Mouse (Mus musculus) liver, postnatal 0 days (tissue): ENCODE measurements around the gene Ewsr1. TPM values are rescaled to one million over a fixed set of nuclear protein-coding genes. Genes with fewer than 3 reads are reported as not detected.
A peak's percentile ranks its signal among the peaks of the same experiment; 100 is the strongest.

Source experiments
- ATAC-seq: fragments of 200-750 bp; cut with Nextera tagmentation; 2 replicates; pipeline ENCODE4 v1.8.0; 2017; ENCODE audit warnings: mild to moderate bottlenecking, moderate library complexity
- DNase-seq: peaks from one replicate; pipeline ENCODE4 v3.0.0-alpha.2; 2016
- H3K27ac ChIP-seq: fragments of 300-500 bp; sonication (generic); 2 replicates; pipeline ENCODE4 v1.5.1; 2014; ENCODE audit warnings: antibody characterized with exemption, moderate library complexity, mild to moderate bottlenecking, low read depth
- H3K27me3 ChIP-seq: fragments of 300-500 bp; sonication (generic); 2 replicates; pipeline ENCODE4 v1.6.1; 2014; ENCODE audit warnings: low read length, control low read depth, mixed read lengths; ENCODE audit not compliant: insufficient read depth
- H3K36me3 ChIP-seq: fragments of 300-500 bp; sonication (generic); replicated peaks from 2 replicates; pipeline ENCODE4 v1.6.1; 2014; ENCODE audit warnings: mild to moderate bottlenecking, control low read depth, low read length, moderate library complexity, mixed read lengths; ENCODE audit not compliant: insufficient read depth
- H3K4me1 ChIP-seq: fragments of 300-500 bp; sonication (generic); 2 replicates; pipeline ENCODE4 v1.6.1; 2014; ENCODE audit warnings: antibody characterized with exemption, mild to moderate bottlenecking, control low read depth; ENCODE audit not compliant: insufficient read depth
- H3K4me2 ChIP-seq: fragments of 300-500 bp; sonication (generic); 2 replicates; pipeline ENCODE4 v1.6.1; 2014; ENCODE audit warnings: low read depth, mild to moderate bottlenecking, low read length, moderate library complexity, mixed read lengths
- H3K4me3 ChIP-seq: fragments of 300-500 bp; sonication (generic); 2 replicates; pipeline ENCODE4 v1.5.1; 2014; ENCODE audit warnings: low read depth, low read length
- H3K9ac ChIP-seq: fragments of 300-500 bp; sonication (generic); replicated peaks from 2 replicates; pipeline ENCODE4 v1.6.1; 2014; ENCODE audit warnings: mild to moderate bottlenecking, moderate library complexity
- H3K9me3 ChIP-seq: fragments of 300-500 bp; sonication (generic); 2 replicates; pipeline ENCODE4 v1.6.1; 2016; ENCODE audit warnings: mild to moderate bottlenecking, control low read depth, low read length, mixed read lengths
- CTCF ChIP-seq: sonication (generic); IDR thresholded peaks from 2 replicates; pipeline ENCODE4 v1.5.1; 2016; ENCODE audit warnings: antibody characterized with exemption, low read depth
- EP300 ChIP-seq: IDR thresholded peaks from 2 replicates; pipeline ENCODE4 v1.6.1; 2016; ENCODE audit warnings: antibody characterized with exemption, low read depth, mild to moderate bottlenecking
- WGBS: fragments of 180-500 bp; shearing (Covaris S2); extraction: QIAGEN DNeasy Blood & Tissue Kit; methylation state at CpG from one replicate; pipeline ENCODE4 v1.1.7; 2014; ENCODE audit not compliant: insufficient replicate concordance; 5-methylcytosine and 5-hydroxymethylcytosine counted together
- polyA plus RNA-seq: library from polyadenylated mRNA; unstranded; fragments of >200 nt; fragmentation: Nextera tagmentation; extraction: Ambion mirVana; gene quantifications from 2 replicates; pipeline ENCODE4 v1.2.1, GENCODE M21; 2015

The Ewsr1 gene
- polyA plus RNA-seq, 1 experiment from 2014 or later: 157 TPM

DNA sequence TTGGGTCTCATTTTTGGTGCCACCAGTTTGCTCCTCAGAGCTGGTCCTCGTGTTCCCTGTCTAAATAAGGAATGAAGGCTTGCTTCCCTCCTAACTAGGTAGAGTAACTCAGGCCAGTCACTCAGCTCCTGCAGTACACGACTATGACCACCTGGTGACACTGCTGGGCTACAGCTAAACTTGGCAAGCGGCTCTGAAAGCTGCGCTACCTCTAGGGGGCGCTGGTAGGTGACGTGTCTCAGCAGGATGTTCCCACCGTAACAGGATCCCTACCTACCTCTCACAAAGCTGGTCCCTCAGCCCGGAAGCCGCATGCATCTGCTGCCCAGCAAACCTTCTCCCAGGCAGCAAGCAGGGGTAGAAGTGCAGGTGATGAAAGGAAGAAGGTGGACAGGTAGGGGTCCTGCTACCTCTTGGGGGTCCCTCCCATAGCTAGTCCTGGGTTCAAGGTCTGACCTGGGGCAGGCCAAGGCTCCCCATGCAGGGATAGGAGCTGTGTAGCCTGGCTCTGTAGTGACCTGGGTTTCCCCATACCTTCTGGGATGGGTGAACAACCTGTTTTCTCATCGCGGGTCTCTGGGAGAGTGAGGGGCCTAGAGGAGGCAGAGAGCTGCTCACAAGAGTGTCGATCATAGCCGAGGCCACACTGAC, 16.0 kb upstream of the Ewsr1 start:
- Histone ChIP-seq H3K9ac (no peak overlapping the region), H3K27ac (no peak overlapping the region), H3K4me3 (no peak overlapping the region), H3K4me1 (no peaks in the 10 kb centered on the region), H3K4me2 (no peak overlapping the region), H3K9me3 (no peaks in the 10 kb centered on the region), H3K36me3 (no peaks in the 10 kb centered on the region), H3K27me3 (no peaks in the 10 kb centered on the region)
- TF ChIP-seq EP300 (no peak), CTCF (peak; percentile 100)
- DNase-seq (peak; percentile 92), ATAC-seq (peak; percentile 86)
- WGBS: 33% methylated on average over 13 of the region's 13 CpGs

- TF ChIP-seq CTCF (no peak), EP300 (no peak)
- Histone ChIP-seq H3K9ac (no peak overlapping the region), H3K27me3 (no peaks in the 10 kb centered on the region), H3K4me1 (no peaks in the 10 kb centered on the region), H3K4me3 (no peak overlapping the region), H3K9me3 (no peaks in the 10 kb centered on the region), H3K36me3 (no peaks in the 10 kb centered on the region), H3K27ac (no peak overlapping the region), H3K4me2 (no peak overlapping the region)
- DNase-seq (no peak), ATAC-seq (no peak)
- WGBS: 78% methylated on average over 7 of the region's 7 CpGs
These were observed 14.6 kb upstream of the Ewsr1 start for GRCm38 (mm10) chr11:5113645-5114044.

GRCm38 (mm10) chr11:5109441-5109840, 10.4 kb upstream of the Ewsr1 start:
- Histone ChIP-seq H3K27me3 (no peaks in the 10 kb centered on the region), H3K4me1 (no peaks in the 10 kb centered on the region), H3K27ac (no peak overlapping the region), H3K36me3 (0 out of 2 replicates have a peak, but pooled peaks cover 5% of the 10 kb centered on the region), H3K4me3 (no peak overlapping the region), H3K9ac (no peak overlapping the region), H3K9me3 (no peaks in the 10 kb centered on the region), H3K4me2 (no peak overlapping the region)
- DNase-seq (no peak), ATAC-seq (no peak)
- WGBS: 71% methylated on average over 8 of the region's 8 CpGs
- TF ChIP-seq CTCF: no peak
- no peak for TF ChIP-seq EP300

- Histone ChIP-seq H3K9ac (no peak overlapping the region), H3K36me3 (0 out of 2 replicates have a peak, but pooled peaks cover 14% of the 10 kb centered on the region), H3K27ac (no peak overlapping the region), H3K4me1 (peaks cover 6% of the 10 kb centered on the region), H3K4me3 (no peak overlapping the region), H3K27me3 (no peaks in the 10 kb centered on the region), H3K4me2 (no peak overlapping the region), H3K9me3 (no peaks in the 10 kb centered on the region)
- DNase-seq (no peak), ATAC-seq (no peak)
- TF ChIP-seq CTCF (no peak), EP300 (no peak)
- 91% methylated on average over 4 of the region's 4 CpGs for WGBS
These were observed 5.0 kb upstream of the Ewsr1 start for GRCm38 (mm10) chr11:5103986-5104509.

- H3K9ac ChIP-seq: no peak overlapping the region
- no peak overlapping the region for H3K4me3 ChIP-seq
- H3K4me2 ChIP-seq: no peak overlapping the region
- peaks cover 6% of the 10 kb centered on the region for H3K4me1 ChIP-seq
- WGBS: 64% methylated on average over 7 of the region's 7 CpGs
- H3K27ac ChIP-seq: no peak overlapping the region
- peak; percentile 82 for TF ChIP-seq EP300
- TF ChIP-seq CTCF: no peak
- no peaks in the 10 kb centered on the region for H3K9me3 ChIP-seq
- ATAC-seq (no peak), DNase-seq (no peak)
- 0 out of 2 replicates have a peak, but pooled peaks cover 14% of the 10 kb centered on the region for H3K36me3 ChIP-seq
- no peaks in the 10 kb centered on the region for H3K27me3 ChIP-seq
These were observed 3.3 kb upstream of the Ewsr1 start for GRCm38 (mm10) chr11:5102384-5102783.

- WGBS: 80% methylated on average over 6 of the region's 6 CpGs
- Histone ChIP-seq H3K4me3 (no peak overlapping the region), H3K4me1 (peaks cover 8% of the 10 kb centered on the region), H3K27me3 (no peaks in the 10 kb centered on the region), H3K4me2 (no peak overlapping the region), H3K9me3 (no peaks in the 10 kb centered on the region), H3K36me3 (0 out of 2 replicates have a peak, but pooled peaks cover 14% of the 10 kb centered on the region), H3K27ac (no peak overlapping the region), H3K9ac (no peak overlapping the region)
- ATAC-seq (no peak), DNase-seq (no peak)
- no peak for TF ChIP-seq EP300
- TF ChIP-seq CTCF: no peak
These were observed 2.6 kb upstream of the Ewsr1 start for GRCm38 (mm10) chr11:5101641-5102040.
